ENCODE assay signal across 15 mouse cellular contexts in genomic region chr1:166117866-166118639, GRCm38 (mm10). TPM values are rescaled to one million over a fixed set of nuclear protein-coding genes. Genes with fewer than 3 reads are reported as not detected.
DNase-seq lines count a peak whose midpoint lies in the region; ATAC-seq and TF ChIP-seq lines count a peak whose summit lies in the region.
"Had no signal": no experiment of that assay in that cellular context is flagged by ENCODE, and none has a peak within 500 bp of the region (broad histone marks: within the 10 kb centered on the region; RNA-seq: fewer than 3 reads in every experiment).

No protein-coding gene starts in this region.

- H3K9ac ChIP-seq in midbrain, embryonic 12.5 days (replicated peaks), result no peak overlapping the region
- H3K9ac ChIP-seq in midbrain, postnatal 0 days (replicated peaks; ENCODE audit: low read length, poor library complexity, severe bottlenecking), result no peak overlapping the region
- no peak overlapping the region; the same call in 1 of the 2 replicates for H3K9ac ChIP-seq in hindbrain, embryonic 12.5 days
- H3K9ac ChIP-seq in limb, embryonic 12.5 days (replicated peaks), result no peak overlapping the region

- no peaks in the 10 kb centered on the region for H3K4me1 ChIP-seq in midbrain, embryonic 12.5 days
- no peaks in the 10 kb centered on the region for H3K4me1 ChIP-seq in midbrain, postnatal 0 days (ENCODE audit: insufficient read depth, low read length)
- 0 out of 2 replicates have a peak, but pooled peaks cover 6% of the 10 kb centered on the region for H3K4me1 ChIP-seq in hindbrain, embryonic 12.5 days
- peaks cover 13% of the 10 kb centered on the region for H3K4me1 ChIP-seq in limb, embryonic 12.5 days (replicated peaks)
- peaks cover 7% of the 10 kb centered on the region for H3K4me1 ChIP-seq in olfactory bulb, adult 2 months (ENCODE audit: control insufficient read depth, insufficient read depth, low read length)

- H3K27me3 ChIP-seq in midbrain, embryonic 12.5 days, result no peaks in the 10 kb centered on the region
- no peaks in the 10 kb centered on the region for H3K27me3 ChIP-seq in midbrain, postnatal 0 days (ENCODE audit: insufficient read depth, low read length)
- no peaks in the 10 kb centered on the region for H3K27me3 ChIP-seq in hindbrain, embryonic 12.5 days
- no peaks in the 10 kb centered on the region for H3K27me3 ChIP-seq in limb, embryonic 12.5 days
- H3K27me3 ChIP-seq: Patski had no signal

- no peak overlapping the region; the same call in 1 of the 2 replicates for H3K27ac ChIP-seq in midbrain, embryonic 12.5 days (replicated peaks)
- H3K27ac ChIP-seq in midbrain, postnatal 0 days (ENCODE audit: low read depth, low read length), result no peak overlapping the region
- H3K27ac ChIP-seq in hindbrain, embryonic 12.5 days, result peak overlapping the region; percentile 72
- peak overlapping the region; percentile 59; the same call in 1 of the 2 replicates for H3K27ac ChIP-seq in limb, embryonic 12.5 days
- peak overlapping the region; percentile 24 for H3K27ac ChIP-seq in olfactory bulb, adult 2 months (ENCODE audit: insufficient read depth, low read depth, low read length)
- H3K27ac ChIP-seq: forebrain, embryonic 10.5 days; stomach, postnatal 0 days had no signal

- TF ChIP-seq POLR2A in olfactory bulb, adult 2 months (IDR thresholded peaks at IDR 0.05; ENCODE audit: insufficient read depth, low read depth, low read length), result no peak

- no peak overlapping the region for H3K4me2 ChIP-seq in midbrain, embryonic 12.5 days (replicated peaks)
- H3K4me2 ChIP-seq in midbrain, postnatal 0 days (ENCODE audit: low read depth, low read length, poor library complexity, severe bottlenecking), result no peak overlapping the region
- H3K4me2 ChIP-seq in hindbrain, embryonic 12.5 days (replicated peaks), result no peak overlapping the region; the same call in 1 of the 2 replicates
- H3K4me2 ChIP-seq in limb, embryonic 12.5 days, result peak overlapping the region; percentile 43

- no peak overlapping the region for H3K4me3 ChIP-seq in midbrain, embryonic 12.5 days
- no peak overlapping the region for H3K4me3 ChIP-seq in midbrain, postnatal 0 days (ENCODE audit: low read depth, low read length)
- no peak overlapping the region for H3K4me3 ChIP-seq in hindbrain, embryonic 12.5 days
- 0 out of 2 replicates have a peak overlapping the region, but pooled peaks have one; percentile 7 for H3K4me3 ChIP-seq in limb, embryonic 12.5 days (replicated peaks)
- no peak overlapping the region for H3K4me3 ChIP-seq in olfactory bulb, adult 2 months (ENCODE audit: insufficient read depth, low read depth, low read length)
- H3K4me3 ChIP-seq: forebrain, embryonic 10.5 days had no signal

- 66% methylated on average over 13 of the region's 13 CpGs for WGBS in midbrain, embryonic 12.5 days
- 52% methylated on average over 13 of the region's 13 CpGs for WGBS in midbrain, postnatal 0 days
- WGBS in hindbrain, embryonic 12.5 days, result 60% methylated on average over 13 of the region's 13 CpGs
- 36% methylated on average over 13 of the region's 13 CpGs for WGBS in limb, embryonic 12.5 days
- WGBS in olfactory bulb, adult 2 months, result 42% methylated on average over 13 of the region's 13 CpGs

- intact Hi-C loops in heart, postnatal 10 days (cut with DNase I), result no loop called here

- no peaks in the 10 kb centered on the region for H3K9me3 ChIP-seq in midbrain, embryonic 12.5 days
- no peaks in the 10 kb centered on the region for H3K9me3 ChIP-seq in midbrain, postnatal 0 days (ENCODE audit: low read length)
- H3K9me3 ChIP-seq in hindbrain, embryonic 12.5 days (replicated peaks), result no peaks in the 10 kb centered on the region
- H3K9me3 ChIP-seq in limb, embryonic 12.5 days, result no peaks in the 10 kb centered on the region

- DNase-seq in midbrain, postnatal 0 days (ENCODE audit: low spot score), result no peak
- DNase-seq in heart, postnatal 10 days, result no peak
- DNase-seq in left cerebral cortex, adult 11 months (ENCODE audit: low spot score), result no peak
- DNase-seq: cerebellum, adult 18-20 months; kidney, postnatal 10 days; layer of hippocampus, postnatal 36 days had no signal

- ATAC-seq in midbrain, embryonic 12.5 days (ENCODE audit: low FRiP score, low read depth), result peak; percentile 38; the same call in 1 of the 2 replicates
- ATAC-seq in midbrain, postnatal 0 days (ENCODE audit: low FRiP score), result no peak
- ATAC-seq in hindbrain, embryonic 12.5 days (ENCODE audit: low FRiP score), result peak; percentile 61
- peak; percentile 75; the same call in 1 of the 2 replicates for ATAC-seq in limb, embryonic 12.5 days (ENCODE audit: insufficient number of reproducible peaks, insufficient read depth, low FRiP score, low TSS enrichment, low read depth)
- ATAC-seq: Patski had no signal

- no peak for TF ChIP-seq CTCF in midbrain, postnatal 0 days (IDR thresholded peaks at IDR 0.05)
- TF ChIP-seq CTCF in olfactory bulb, adult 2 months (IDR thresholded peaks at IDR 0.05; ENCODE audit: insufficient read depth, low read depth, low read length), result no peak

- H3K36me3 ChIP-seq in midbrain, embryonic 12.5 days, result no peaks in the 10 kb centered on the region
- H3K36me3 ChIP-seq in midbrain, postnatal 0 days (ENCODE audit: insufficient read depth, low read length), result no peaks in the 10 kb centered on the region
- no peaks in the 10 kb centered on the region for H3K36me3 ChIP-seq in hindbrain, embryonic 12.5 days
- H3K36me3 ChIP-seq in limb, embryonic 12.5 days, result no peaks in the 10 kb centered on the region
- H3K36me3 ChIP-seq: forebrain, embryonic 10.5 days had no signal

RNA-seq across cellular contexts. Expression of gene Dusp27, which starts 9.7 kb away (rescaled TPM):
- polyA plus RNA-seq in midbrain, embryonic 12.5 days (2016; fragmentation: Nextera tagmentation; extraction: Ambion mirVana), result 3.0 TPM in 2 replicates
- total RNA-seq in midbrain, postnatal 0 days (2014; rRNA removed), result 0.71 and 1.2 TPM in 2 replicates
- polyA plus RNA-seq in midbrain, postnatal 0 days (2015; fragmentation: Nextera tagmentation; extraction: Ambion mirVana), result 0.59 and 0.72 TPM in 2 replicates
- 3.3 and 5.5 TPM in 2 replicates for polyA plus RNA-seq in hindbrain, embryonic 12.5 days (2016; fragmentation: Nextera tagmentation; extraction: Ambion mirVana)
- polyA plus RNA-seq in limb, embryonic 12.5 days (2016; fragmentation: Nextera tagmentation; extraction: Ambion mirVana), result 4.7 and 5.4 TPM in 2 replicates
- not detected in 2 replicates for polyA plus RNA-seq in olfactory bulb, adult 2 months (2012; ENCODE audit: insufficient read depth, insufficient read length, low replicate concordance, missing spikeins)
- 10 to 100 TPM; 53.6 to 60.3 TPM for total RNA-seq in heart, postnatal 10 days (2021)
- total RNA-seq: layer of hippocampus, postnatal 36 days; liver, adult 2 months; megakaryocyte-erythroid progenitor cell, adult 5-6 weeks had no signal
- polyA plus RNA-seq: liver, adult 2 months; Patski had no signal

RNA-seq across cellular contexts. Expression of gene Gpa33, which starts 12.0 kb away (rescaled TPM):
- 0.10 and 0.29 TPM in 2 replicates for polyA plus RNA-seq in midbrain, embryonic 12.5 days (2016; fragmentation: Nextera tagmentation; extraction: Ambion mirVana)
- 0.14 TPM in 1 of 2 replicates, not detected in the other for total RNA-seq in midbrain, postnatal 0 days (2014; rRNA removed)
- 0.17 TPM in 1 of 2 replicates, not detected in the other for polyA plus RNA-seq in midbrain, postnatal 0 days (2015; fragmentation: Nextera tagmentation; extraction: Ambion mirVana)
- polyA plus RNA-seq in hindbrain, embryonic 12.5 days (2016; fragmentation: Nextera tagmentation; extraction: Ambion mirVana), result 0.12 and 0.26 TPM in 2 replicates
- polyA plus RNA-seq in limb, embryonic 12.5 days (2016; fragmentation: Nextera tagmentation; extraction: Ambion mirVana), result 0.33 and 0.46 TPM in 2 replicates
- polyA plus RNA-seq in olfactory bulb, adult 2 months (2012; ENCODE audit: insufficient read depth, insufficient read length, low replicate concordance, missing spikeins), result not detected in 2 replicates
- not detected for total RNA-seq in heart, postnatal 10 days (2021)
- total RNA-seq: layer of hippocampus, postnatal 36 days; liver, adult 2 months; megakaryocyte-erythroid progenitor cell, adult 5-6 weeks had no signal
- polyA plus RNA-seq: Patski had no signal

Comparison
In these comparisons a context has a peak if more than half of its experiments do, and no peak if none do; other contexts are left out.
1. H3K27ac ChIP-seq: peak in hindbrain, embryonic 12.5 days (single experiment), limb, embryonic 12.5 days (single experiment) and olfactory bulb, adult 2 months (single experiment); none in midbrain, embryonic 12.5 days (single experiment) and midbrain, postnatal 0 days (single experiment).